Comparison of ENCODE assay signal across 35 mouse cellular contexts in genomic region chr2:26531829-26532228, GRCm38 (mm10). TPM values are rescaled to one million over a fixed set of nuclear protein-coding genes. Genes with fewer than 3 reads are reported as not detected.
DNase-seq lines count a peak whose midpoint lies in the region; ATAC-seq and TF ChIP-seq lines count a peak whose summit lies in the region.
"Had no signal": no experiment of that assay in that cellular context is flagged by ENCODE, and none has a peak within 500 bp of the region (broad histone marks: within the 10 kb centered on the region; RNA-seq: fewer than 3 reads in every experiment).

No protein-coding gene starts in this region.

- H3K9ac ChIP-seq in midbrain, embryonic 11.5 days (ENCODE audit: low read length) = no peak overlapping the region
- H3K9ac ChIP-seq in midbrain, embryonic 14.5 days (replicated peaks; ENCODE audit: low read length) = no peak overlapping the region
- no peak overlapping the region for H3K9ac ChIP-seq in CH12.LX (ENCODE audit: insufficient read depth, low read depth)
- H3K9ac ChIP-seq: intestine, embryonic 15.5 days; neural tube, embryonic 12.5 days had no signal

- H3K36me3 ChIP-seq in midbrain, embryonic 11.5 days (ENCODE audit: control insufficient read depth, insufficient read depth, low read length) = no peaks in the 10 kb centered on the region
- H3K36me3 ChIP-seq in midbrain, embryonic 14.5 days (ENCODE audit: control insufficient read depth, insufficient read depth, low read length) = no peaks in the 10 kb centered on the region
- no peaks in the 10 kb centered on the region for H3K36me3 ChIP-seq in CH12.LX (replicated peaks in 1 of 2; ENCODE audit: control insufficient read depth in 1 of 2, insufficient read depth in 1 of 2, low read length in 1 of 2)
- H3K36me3 ChIP-seq in myocyte (ENCODE audit: control insufficient read depth, insufficient read depth) = no peaks in the 10 kb centered on the region
- H3K36me3 ChIP-seq: embryonic facial prominence, embryonic 10.5 days; forebrain, embryonic 10.5 days; intestine, embryonic 15.5 days; neural tube, embryonic 12.5 days had no signal

- no peaks in the 10 kb centered on the region for H3K9me3 ChIP-seq in midbrain, embryonic 11.5 days (ENCODE audit: control insufficient read depth, low read length)
- no peaks in the 10 kb centered on the region for H3K9me3 ChIP-seq in midbrain, embryonic 14.5 days (ENCODE audit: control insufficient read depth, low read length)
- H3K9me3 ChIP-seq in CH12.LX (replicated peaks; ENCODE audit: low read length) = no peaks in the 10 kb centered on the region
- H3K9me3 ChIP-seq: embryonic facial prominence, embryonic 10.5 days; forebrain, embryonic 10.5 days; intestine, embryonic 15.5 days; neural tube, embryonic 12.5 days had no signal

- dilution Hi-C loops in CH12.LX (cut with MboI; ENCODE audit: extremely low pct_ligation_motif_present, extremely low pct_unique_long_range_greater_than_20kb, low sequenced_read_pairs) = no loop called here

- WGBS in midbrain, embryonic 11.5 days = 86% methylated on average over 6 of the region's 6 CpGs
- 62% methylated on average over 6 of the region's 6 CpGs for WGBS in midbrain, embryonic 14.5 days

- peaks cover 24% of the 10 kb centered on the region for H3K4me1 ChIP-seq in midbrain, embryonic 11.5 days (ENCODE audit: control insufficient read depth, insufficient read depth, low read length)
- peaks cover 14% of the 10 kb centered on the region; the same call in 1 of the 2 replicates for H3K4me1 ChIP-seq in midbrain, embryonic 14.5 days (ENCODE audit: control insufficient read depth, insufficient read depth, low read length)
- peaks cover 12 to 19% of the 10 kb centered on the region in 2 experiments for H3K4me1 ChIP-seq in CH12.LX (ENCODE audit: control insufficient read depth in 1 of 2, insufficient read depth in 2 of 2)

- no peak overlapping the region for H3ac ChIP-seq in myocyte (ENCODE audit: control insufficient read depth, insufficient read length)

- H3K27ac ChIP-seq in midbrain, embryonic 11.5 days (ENCODE audit: low read depth, low read length) = no peak overlapping the region
- H3K27ac ChIP-seq in midbrain, embryonic 14.5 days (replicated peaks; ENCODE audit: low read depth, low read length) = no peak overlapping the region
- no peak overlapping the region for H3K27ac ChIP-seq in CH12.LX (ENCODE audit: insufficient read depth, low read depth)
- H3K27ac ChIP-seq: embryonic facial prominence, embryonic 10.5 days; intestine, embryonic 15.5 days; neural tube, embryonic 12.5 days had no signal

- no peak overlapping the region for H3K4me3 ChIP-seq in midbrain, embryonic 11.5 days (ENCODE audit: low read depth, low read length)
- H3K4me3 ChIP-seq in midbrain, embryonic 14.5 days (replicated peaks; ENCODE audit: low read depth, low read length) = no peak overlapping the region
- H3K4me3 ChIP-seq in CH12.LX (replicated peaks in 1 of 3; ENCODE audit: low read depth in 2 of 3, low read length in 2 of 3, poor library complexity in 1 of 3) (no peak overlapping the region), myocyte (no peak overlapping the region)
- H3K4me3 ChIP-seq: embryonic facial prominence, embryonic 10.5 days; forebrain, embryonic 10.5 days; intestine, embryonic 15.5 days; neural tube, embryonic 12.5 days had no signal

- TF ChIP-seq CTCF in CH12.LX (conservative IDR thresholded peaks at IDR 0.05 in 1 of 2, IDR thresholded peaks at IDR 0.05 in 1 of 2; ENCODE audit: low read depth in 2 of 2, low read length in 2 of 2) = no peak

- peak; percentile 40 for DNase-seq in adrenal gland, adult 2 months
- DNase-seq in adrenal gland, postnatal 10 days = no peak
- DNase-seq in midbrain, embryonic 11.5 days (ENCODE audit: low spot score, missing footprints) = peak; percentile 35
- no peak for DNase-seq in midbrain, embryonic 14.5 days
- DNase-seq in CH12.LX (ENCODE audit: extremely low read depth) = peak; percentile 37
- DNase-seq in spleen, postnatal 36 days (ENCODE audit: low spot score in 2 of 2) = no peak
- DNase-seq: cerebellum, adult 11 months; cerebellum, postnatal 10 days; kidney, adult 8-10 months; kidney, postnatal 10 days; lung, postnatal 4 days; thymus, adult 18-20 months; thymus, postnatal 36 days had no signal

- no peak for TF ChIP-seq RAD21 in CH12.LX (IDR thresholded peaks at IDR 0.05; ENCODE audit: low read depth, low read length)

- TF ChIP-seq POLR2A in CH12.LX (IDR thresholded peaks at IDR 0.05; ENCODE audit: low read depth, low read length) = no peak
- no peak for TF ChIP-seq POLR2A in myocyte (IDR thresholded peaks at IDR 0.05; ENCODE audit: insufficient read length, low read depth)

- H3K27me3 ChIP-seq in midbrain, embryonic 11.5 days (ENCODE audit: control insufficient read depth, insufficient read depth, low read length) = no peaks in the 10 kb centered on the region
- H3K27me3 ChIP-seq in midbrain, embryonic 14.5 days (ENCODE audit: control insufficient read depth, insufficient read depth, low read length) = no peaks in the 10 kb centered on the region
- H3K27me3 ChIP-seq in CH12.LX (replicated peaks) (no peaks in the 10 kb centered on the region), myocyte (ENCODE audit: control insufficient read depth, insufficient read depth, insufficient read length) (no peaks in the 10 kb centered on the region)
- H3K27me3 ChIP-seq: intestine, embryonic 15.5 days; neural tube, embryonic 12.5 days had no signal

- no peak for TF ChIP-seq EP300 in CH12.LX (IDR thresholded peaks at IDR 0.05; ENCODE audit: low read length)

- ATAC-seq in midbrain, embryonic 11.5 days (ENCODE audit: low FRiP score) = no peak
- ATAC-seq in midbrain, embryonic 14.5 days (ENCODE audit: low FRiP score, low TSS enrichment) = no peak
- ATAC-seq: intestine, embryonic 15.5 days had no signal

- no peak overlapping the region for H3K4me2 ChIP-seq in midbrain, embryonic 11.5 days
- H3K4me2 ChIP-seq in midbrain, embryonic 14.5 days (ENCODE audit: low read length) = no peak overlapping the region
- H3K4me2 ChIP-seq in CH12.LX (ENCODE audit: insufficient read depth, low read depth, poor library complexity, severe bottlenecking) = no peak overlapping the region
- peak overlapping the region; percentile 39 for H3K4me2 ChIP-seq in myocyte (ENCODE audit: low read depth)
- H3K4me2 ChIP-seq: heart, embryonic 11.5 days; intestine, embryonic 15.5 days; neural tube, embryonic 12.5 days had no signal

- H3K79me2 ChIP-seq in CH12.LX (replicated peaks; ENCODE audit: control insufficient read depth, extremely low read depth, insufficient read depth, poor library complexity, severe bottlenecking) (no peaks in the 10 kb centered on the region), myocyte (ENCODE audit: control insufficient read depth, insufficient read depth) (no peaks in the 10 kb centered on the region)

- in situ Hi-C loops in CH12.LX (cut with MboI; ENCODE audit: low pct_ligation_motif_present, low pct_unique_long_range_greater_than_20kb, low sequenced_read_pairs) = no loop called here

TF ChIP-seq in CH12.LX, 34 proteins besides CTCF, POLR2A, EP300 and RAD21 (continues in another document):
- TF ChIP-seq PAX5 (IDR thresholded peaks at IDR 0.05; ENCODE audit: low read length) (no peak), CHD1 (IDR thresholded peaks at IDR 0.05; ENCODE audit: low read depth, low read length) (no peak), E2F4 (IDR thresholded peaks at IDR 0.05; ENCODE audit: insufficient replicate concordance, low read depth, low read length) (no peak), ELF1 (IDR thresholded peaks at IDR 0.05; ENCODE audit: low read depth, low read length) (no peak), GABPA (IDR thresholded peaks at IDR 0.05; ENCODE audit: insufficient replicate concordance, low read depth, low read length) (no peak), TBP (conservative IDR thresholded peaks at IDR 0.05; ENCODE audit: low read depth, low read length) (no peak)

TF ChIP-seq in myocyte, 11 proteins besides CTCF, POLR2A, EP300 and RAD21 (continues in another document):
- TF ChIP-seq MYOD1 (IDR thresholded peaks at IDR 0.05; ENCODE audit: control insufficient read depth in 1 of 3, insufficient read length in 2 of 3, low read depth in 2 of 3) (peak; percentile 63 to 87 (median 86)), USF1 (IDR thresholded peaks at IDR 0.05; ENCODE audit: low read depth) (no peak), SRF (IDR thresholded peaks at IDR 0.05; ENCODE audit: control insufficient read depth, insufficient read length, low read depth) (no peak), REST (IDR thresholded peaks at IDR 0.05; ENCODE audit: insufficient read depth, insufficient read length) (no peak), POLR2AphosphoS2 (IDR thresholded peaks at IDR 0.05; ENCODE audit: insufficient read length, low read depth) (no peak)

RNA-seq across cellular contexts. Expression of gene Notch1, which starts 15.4 kb away (rescaled TPM):
- total RNA-seq in adrenal gland, adult 2 months (2021) = 10 to 100 TPM; 17.6 to 21.1 TPM
- polyA plus RNA-seq in adrenal gland, adult 2 months (2012; rRNA removed) = 37.1 and 49.2 TPM in 2 replicates
- total RNA-seq in adrenal gland, postnatal 10 days (2021) = 10 to 100 TPM; 27.1 to 36.4 TPM
- polyA plus RNA-seq in midbrain, embryonic 11.5 days (2014; fragmentation: Nextera tagmentation; extraction: Ambion mirVana) = 40.8 and 47.5 TPM in 2 replicates
- 22.0 and 33.9 TPM in 2 replicates for polyA plus RNA-seq in midbrain, embryonic 14.5 days (2014; fragmentation: Nextera tagmentation; extraction: Ambion mirVana)
- total RNA-seq in CH12.LX (2012; rRNA removed) (11.4 and 13.1 TPM in 2 replicates), CH12.LX (2014; rRNA removed) (0.86 and 0.98 TPM in 2 replicates)
- polyA plus RNA-seq in CH12.LX (2012; ENCODE audit: insufficient read length, low read depth) (2.7 and 3.8 TPM in 2 replicates), myocyte (2012; fragmentation: generic; extraction: Trizol) (16.3 TPM)
- total RNA-seq: MEL had no signal

RNA-seq across cellular contexts. Expression of gene Egfl7, which starts 48.0 kb away (rescaled TPM):
- 100 to 1,000 TPM in 1 of 2 experiments, 10 to 100 TPM in 1; 71.2 to 146 TPM for total RNA-seq in adrenal gland, adult 2 months (2021)
- 355 and 444 TPM in 2 replicates for polyA plus RNA-seq in adrenal gland, adult 2 months (2012; rRNA removed)
- 100 to 1,000 TPM; 210 to 304 TPM for total RNA-seq in adrenal gland, postnatal 10 days (2021)
- 52.6 and 58.3 TPM in 2 replicates for polyA plus RNA-seq in midbrain, embryonic 11.5 days (2014; fragmentation: Nextera tagmentation; extraction: Ambion mirVana)
- 36.7 and 51.1 TPM in 2 replicates for polyA plus RNA-seq in midbrain, embryonic 14.5 days (2014; fragmentation: Nextera tagmentation; extraction: Ambion mirVana)
- total RNA-seq in CH12.LX (2012; rRNA removed) (35.0 and 39.3 TPM in 2 replicates), CH12.LX (2014; rRNA removed) (18.9 and 20.1 TPM in 2 replicates)
- polyA plus RNA-seq in CH12.LX (2012; ENCODE audit: insufficient read length, low read depth) (21.4 and 24.7 TPM in 2 replicates), myocyte (2012; fragmentation: generic; extraction: Trizol) (2.7 TPM)

RNA-seq across cellular contexts. Expression of gene Gm20532, which starts 54.6 kb away (rescaled TPM):
- total RNA-seq in adrenal gland, adult 2 months (2021) = not detected
- not detected in 2 replicates for polyA plus RNA-seq in adrenal gland, adult 2 months (2012; rRNA removed)
- total RNA-seq in adrenal gland, postnatal 10 days (2021) = not detected
- polyA plus RNA-seq in midbrain, embryonic 11.5 days (2014; fragmentation: Nextera tagmentation; extraction: Ambion mirVana) = not detected in 2 replicates
- not detected in 2 replicates for polyA plus RNA-seq in midbrain, embryonic 14.5 days (2014; fragmentation: Nextera tagmentation; extraction: Ambion mirVana)
- total RNA-seq in CH12.LX (2012; rRNA removed) (not detected in 2 replicates), CH12.LX (2014; rRNA removed) (not detected in 2 replicates)
- polyA plus RNA-seq in CH12.LX (2012; ENCODE audit: insufficient read length, low read depth) (not detected in 2 replicates), myocyte (2012; fragmentation: generic; extraction: Trizol) (not detected)
- total RNA-seq: adrenal gland, postnatal 36 days; gastrocnemius, adult 18-20 months; layer of hippocampus, adult 18-20 months; layer of hippocampus, postnatal 25 days; left cerebral cortex, postnatal 10 days; liver, adult 2 months; megakaryocyte-erythroid progenitor cell, adult 5-6 weeks had no signal
- polyA plus RNA-seq: cortical plate, adult 2 months; embryonic facial prominence, embryonic 10.5 days; forebrain, embryonic 10.5 days; gonadal fat pad, adult 2 months; heart, embryonic 11.5 days; heart, postnatal 0 days; hindbrain, embryonic 11.5 days; intestine, embryonic 15.5 days; limb, embryonic 11.5 days; liver, adult 2 months; liver, embryonic 16.5 days; lung, embryonic 16.5 days; neural tube, embryonic 12.5 days; stomach, embryonic 16.5 days had no signal

Comparison
In these comparisons a context has a peak if more than half of its experiments do, and no peak if none do; other contexts are left out.
1. DNase-seq: peak in adrenal gland, adult 2 months (single experiment), midbrain, embryonic 11.5 days (single experiment) and CH12.LX (single experiment); none in adrenal gland, postnatal 10 days (single experiment), midbrain, embryonic 14.5 days (single experiment) and spleen, postnatal 36 days (0 of 2).